Mouse (Mus musculus): Measurements from ENCODE around the gene Gkn2.
A peak's percentile ranks its signal among the peaks of the same experiment; 100 is the strongest.

Gene Gkn2

GRCm38 (mm10) chr6:87373057-87373456 is at the start of gene Gkn2:
Gene Gkn2, plus strand, starts transcription at chr6:87373357.
- DNase-seq (ENCODE audit: low spot score) = no peak

- no peak for DNase-seq (ENCODE audit: low spot score)
Measured at GRCm38 (mm10) chr6:87323381-87323780, 49.8 kb upstream of the Gkn2 start.

GRCm38 (mm10) chr6:87326932-87327331 is 46.2 kb upstream of the Gkn2 start:
- DNase-seq (ENCODE audit: low spot score) = no peak

GRCm38 (mm10) chr6:87328265-87329173 is 44.6 kb upstream of the Gkn2 start:
- no peak for DNase-seq (ENCODE audit: low spot score)

- no peak for DNase-seq (ENCODE audit: low spot score)
Measured at GRCm38 (mm10) chr6:87332380-87332779, 40.8 kb upstream of the Gkn2 start.

- no peak for DNase-seq (ENCODE audit: low spot score)
Measured at GRCm38 (mm10) chr6:87334361-87335090, 38.6 kb upstream of the Gkn2 start.

- DNase-seq (ENCODE audit: low spot score) = no peak
Measured at GRCm38 (mm10) chr6:87335091-87335934, 37.8 kb upstream of the Gkn2 start, which contains the start of gene Antxr1. Gene Antxr1, minus strand, starts transcription at chr6:87335821.

GRCm38 (mm10) chr6:87335935-87336295 is 37.2 kb upstream of the Gkn2 start:
- DNase-seq (ENCODE audit: low spot score) = no peak

GRCm38 (mm10) chr6:87350829-87351228 is 22.3 kb upstream of the Gkn2 start, which contains the start of gene Gkn1:
Gene Gkn1, minus strand, starts transcription at chr6:87350942.
- no peak for DNase-seq (ENCODE audit: low spot score)

- no peak for DNase-seq (ENCODE audit: low spot score)
Measured at GRCm38 (mm10) chr6:87354441-87354840, 18.7 kb upstream of the Gkn2 start.

GRCm38 (mm10) chr6:87369223-87369622 is 3.9 kb upstream of the Gkn2 start:
- DNase-seq (ENCODE audit: low spot score) = no peak

- DNase-seq (ENCODE audit: low spot score) = no peak
Measured at GRCm38 (mm10) chr6:87383926-87384691, 11.0 kb downstream of the Gkn2 start.

- DNase-seq (ENCODE audit: low spot score) = no peak
Measured at GRCm38 (mm10) chr6:87384761-87385160, 11.6 kb downstream of the Gkn2 start.

GRCm38 (mm10) chr6:87386203-87386602 is 13.0 kb downstream of the Gkn2 start:
- peak; percentile 61 for DNase-seq (ENCODE audit: low spot score)

- no peak for DNase-seq (ENCODE audit: low spot score)
Measured at GRCm38 (mm10) chr6:87386681-87387080, 13.5 kb downstream of the Gkn2 start.

- no peak for DNase-seq (ENCODE audit: low spot score)
Measured at GRCm38 (mm10) chr6:87388877-87389276, 15.7 kb downstream of the Gkn2 start, which contains the start of gene Gkn3. Gene Gkn3, minus strand, starts transcription at chr6:87388935.

GRCm38 (mm10) chr6:87389455-87389989 is 16.4 kb downstream of the Gkn2 start:
- DNase-seq (ENCODE audit: low spot score) = no peak

- no peak for DNase-seq (ENCODE audit: low spot score)
Measured at GRCm38 (mm10) chr6:87393466-87394205, 20.5 kb downstream of the Gkn2 start.

- DNase-seq (ENCODE audit: low spot score) = no peak
Measured at GRCm38 (mm10) chr6:87394783-87395182, 21.6 kb downstream of the Gkn2 start.

- peak; percentile 38 for DNase-seq (ENCODE audit: low spot score)
Measured at GRCm38 (mm10) chr6:87399137-87399536, 26.0 kb downstream of the Gkn2 start.
